Mouse (Mus musculus) midbrain, embryonic 11.5 days (tissue): Measurements from ENCODE around the gene Myb. TPM values are rescaled to one million over a fixed set of nuclear protein-coding genes. Genes with fewer than 3 reads are reported as not detected.

Source experiments
- ATAC-seq: fragments of 200-750 bp; cut with Nextera tagmentation; 2 replicates; pipeline ENCODE4 v1.8.0; 2017; ENCODE audit warnings: moderate TSS enrichment, moderate library complexity; ENCODE audit not compliant: low FRiP score
- DNase-seq: peaks from one replicate; pipeline ENCODE4 v3.0.0; 2015; ENCODE audit warnings: low spot score; ENCODE audit errors: missing footprints
- H3K27ac ChIP-seq: fragments of 300-500 bp; sonication (generic); 2 replicates; pipeline ENCODE4 v1.5.1; 2014; ENCODE audit warnings: low read depth, low read length
- H3K27me3 ChIP-seq: fragments of 300-500 bp; sonication (generic); 2 replicates; pipeline ENCODE4 v1.6.1; 2014; ENCODE audit warnings: mild to moderate bottlenecking, low read length, moderate library complexity, mixed read lengths; ENCODE audit not compliant: control insufficient read depth, insufficient read depth
- H3K36me3 ChIP-seq: fragments of 300-500 bp; sonication (generic); 2 replicates; pipeline ENCODE4 v1.6.1; 2014; ENCODE audit warnings: mild to moderate bottlenecking, low read length, moderate library complexity, mixed read lengths; ENCODE audit not compliant: control insufficient read depth, insufficient read depth
- H3K4me1 ChIP-seq: fragments of 300-500 bp; sonication (generic); 2 replicates; pipeline ENCODE4 v1.6.1; 2014; ENCODE audit warnings: low read length; ENCODE audit not compliant: control insufficient read depth, insufficient read depth
- H3K4me2 ChIP-seq: fragments of 300-500 bp; sonication (generic); 2 replicates; pipeline ENCODE4 v1.6.1; 2014; ENCODE audit warnings: mild to moderate bottlenecking, moderate library complexity
- H3K4me3 ChIP-seq: fragments of 300-500 bp; sonication (generic); 2 replicates; pipeline ENCODE4 v1.5.1; 2014; ENCODE audit warnings: low read depth, low read length
- H3K9ac ChIP-seq: fragments of 300-500 bp; sonication (generic); 2 replicates; pipeline ENCODE4 v1.6.1; 2014; ENCODE audit warnings: low read length
- H3K9me3 ChIP-seq: fragments of 300-500 bp; sonication (generic); 2 replicates; pipeline ENCODE4 v1.6.1; 2016; ENCODE audit warnings: low read length; ENCODE audit not compliant: control insufficient read depth
- WGBS: fragments of 180-500 bp; shearing (Covaris S2); extraction: QIAGEN DNeasy Blood & Tissue Kit; methylation state at CpG from one replicate; pipeline ENCODE4 v1.1.7; 2014; 5-methylcytosine and 5-hydroxymethylcytosine counted together
- polyA plus RNA-seq: library from polyadenylated mRNA; unstranded; fragments of >200 nt; fragmentation: Nextera tagmentation; extraction: Ambion mirVana; gene quantifications from 2 replicates; pipeline ENCODE4 v1.2.1, GENCODE M21; 2014

The Myb gene
- 8.5 and 9.1 TPM in 2 replicates for polyA plus RNA-seq

- Histone ChIP-seq H3K4me3 (peak within 1 kb of the TSS; percentile 51), H3K36me3 (no peaks in the 10 kb centered on the region), H3K4me2 (peak within 1 kb of the TSS; percentile 98), H3K27me3 (peaks cover 17% of the 10 kb centered on the region), H3K27ac (no peak within 1 kb of the TSS), H3K9ac (peak within 1 kb of the TSS; percentile 77), H3K4me1 (peaks cover 8% of the 10 kb centered on the region), H3K9me3 (no peaks in the 10 kb centered on the region)
- WGBS, result under 1% methylated on average over 60 of the region's 86 CpGs
- ATAC-seq (peak; percentile 90), DNase-seq (peak; percentile 96)
These were observed at the start of gene Myb for GRCm38 (mm10) chr10:21160537-21161358. Myb (minus strand) TSS chr10:21160984.

DNA sequence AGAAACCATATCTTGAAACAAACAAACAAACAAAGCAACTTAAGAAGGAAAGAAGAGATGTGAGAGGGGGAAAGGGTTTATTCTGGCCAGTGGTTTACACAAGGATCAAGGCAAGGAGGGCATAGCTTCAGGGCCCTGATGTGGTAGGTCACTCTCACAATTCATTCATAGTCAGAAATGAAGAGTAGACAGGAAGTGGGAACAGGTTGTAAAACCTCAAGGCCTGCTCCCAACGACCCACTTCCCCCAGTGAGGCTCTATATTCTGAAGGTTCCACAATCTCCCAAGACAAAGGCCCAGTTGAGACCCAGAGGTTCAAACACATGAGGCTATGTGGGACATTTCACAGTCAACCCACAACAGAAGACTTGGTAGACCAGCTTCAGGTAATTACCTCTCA is 46.6 kb upstream of the Myb start:
- H3K27ac ChIP-seq, result no peak overlapping the region
- H3K36me3 ChIP-seq, result no peaks in the 10 kb centered on the region
- no peak overlapping the region for H3K9ac ChIP-seq
- WGBS, result 88% methylated on average over 1 of the region's 1 CpGs
- H3K4me1 ChIP-seq, result no peaks in the 10 kb centered on the region
- H3K4me2 ChIP-seq, result no peak overlapping the region
- H3K4me3 ChIP-seq, result no peak overlapping the region
- ATAC-seq, result no peak
- DNase-seq, result no peak
- H3K9me3 ChIP-seq, result no peaks in the 10 kb centered on the region
- no peaks in the 10 kb centered on the region for H3K27me3 ChIP-seq

DNA sequence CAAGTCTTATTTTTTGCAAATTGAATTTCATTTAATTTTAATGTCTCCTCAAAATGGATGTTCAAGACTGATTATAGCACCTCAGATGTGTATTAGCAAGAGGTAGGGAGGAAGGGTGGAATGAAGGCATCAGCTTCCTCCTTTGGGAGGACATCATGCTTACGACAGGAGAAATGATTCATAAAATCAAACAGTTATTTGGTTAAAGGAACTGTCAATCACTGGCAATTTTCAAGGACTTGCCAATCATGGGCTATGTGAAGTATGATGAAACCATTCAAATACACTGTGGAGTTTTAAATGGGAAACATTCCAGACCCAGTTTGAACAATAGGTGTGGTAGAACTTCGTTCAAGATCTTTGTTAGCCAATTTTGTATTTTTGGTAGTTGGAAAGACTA is 45.4 kb upstream of the Myb start:
- peak; percentile 39 for DNase-seq
- ATAC-seq, result no peak
- H3K4me2 ChIP-seq, result no peak overlapping the region
- 78% methylated on average over 2 of the region's 2 CpGs for WGBS
- H3K27ac ChIP-seq, result no peak overlapping the region
- H3K9me3 ChIP-seq, result no peaks in the 10 kb centered on the region
- no peaks in the 10 kb centered on the region for H3K27me3 ChIP-seq
- H3K4me1 ChIP-seq, result no peaks in the 10 kb centered on the region
- H3K36me3 ChIP-seq, result no peaks in the 10 kb centered on the region
- H3K4me3 ChIP-seq, result no peak overlapping the region
- H3K9ac ChIP-seq, result no peak overlapping the region

DNA sequence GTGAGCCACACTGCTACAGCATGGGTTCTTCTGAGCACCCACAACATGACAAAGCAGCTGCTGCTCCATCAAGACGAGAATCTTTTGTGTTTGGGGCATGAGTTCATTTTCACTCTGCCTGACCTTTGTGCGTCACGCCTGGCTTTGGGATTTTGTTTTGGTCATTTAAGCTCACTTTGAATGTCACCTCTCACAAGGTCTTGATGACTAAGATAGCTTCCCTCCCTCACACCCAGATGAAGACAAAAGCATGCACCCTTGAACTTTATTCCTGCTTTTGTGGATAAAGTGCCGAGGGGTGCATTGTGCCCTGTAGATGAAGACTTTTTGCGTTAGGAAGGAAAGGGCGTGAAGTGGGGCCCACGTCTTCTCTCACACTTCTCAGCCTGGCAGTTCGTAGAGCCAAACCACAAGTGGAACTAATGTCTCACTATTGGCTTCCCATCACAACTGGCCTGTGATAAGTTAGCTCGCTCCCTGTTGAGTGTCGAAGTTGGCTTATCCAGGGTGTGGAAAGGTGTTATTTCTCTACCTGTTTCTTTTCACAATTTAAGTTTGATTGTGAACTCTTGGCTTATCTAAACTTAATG is 43.8 kb upstream of the Myb start:
- WGBS, result 75% methylated on average over 10 of the region's 10 CpGs
- no peak overlapping the region for H3K9ac ChIP-seq
- no peaks in the 10 kb centered on the region for H3K27me3 ChIP-seq
- H3K27ac ChIP-seq, result no peak overlapping the region
- H3K4me3 ChIP-seq, result no peak overlapping the region
- ATAC-seq (no peak), DNase-seq (peak; percentile 72)
- no peaks in the 10 kb centered on the region for H3K36me3 ChIP-seq
- no peak overlapping the region for H3K4me2 ChIP-seq
- no peaks in the 10 kb centered on the region for H3K4me1 ChIP-seq
- no peaks in the 10 kb centered on the region for H3K9me3 ChIP-seq

GRCm38 (mm10) chr10:21203886-21204285 is 43.1 kb upstream of the Myb start:
- ATAC-seq, result no peak

DNA sequence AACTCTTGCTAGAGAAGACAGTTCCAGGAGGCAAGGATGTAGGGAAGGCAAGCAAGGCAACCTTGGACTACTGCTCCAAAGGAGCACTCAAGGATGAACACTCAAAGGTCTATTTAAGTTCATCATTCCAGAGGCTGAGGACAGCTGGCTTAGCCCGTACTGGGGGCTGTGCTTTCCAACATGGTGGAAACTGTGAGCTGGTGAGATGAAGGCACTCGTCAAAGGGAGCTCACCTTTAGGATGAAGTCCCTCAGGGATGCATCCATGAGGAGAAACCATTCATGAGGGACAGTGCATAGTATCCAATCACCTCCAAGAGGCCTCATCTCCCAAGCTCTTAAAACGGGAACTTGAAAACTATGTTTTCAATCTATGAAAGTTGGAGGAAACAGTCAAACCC is 42.7 kb upstream of the Myb start:
- Histone ChIP-seq H3K4me3 (no peak overlapping the region), H3K27me3 (no peaks in the 10 kb centered on the region), H3K36me3 (no peaks in the 10 kb centered on the region), H3K27ac (no peak overlapping the region), H3K4me2 (no peak overlapping the region), H3K9me3 (no peaks in the 10 kb centered on the region), H3K9ac (no peak overlapping the region), H3K4me1 (no peaks in the 10 kb centered on the region)
- DNase-seq (peak; percentile 51), ATAC-seq (no peak)
- 89% methylated on average over 3 of the region's 3 CpGs for WGBS

More at GRCm38 (mm10) chr10:21203886-21204285, 43.1 kb upstream of the Myb start:
- Histone ChIP-seq H3K4me3 (no peak overlapping the region), H3K27ac (no peak overlapping the region), H3K9me3 (no peaks in the 10 kb centered on the region), H3K4me1 (no peaks in the 10 kb centered on the region), H3K27me3 (no peaks in the 10 kb centered on the region), H3K9ac (no peak overlapping the region), H3K4me2 (no peak overlapping the region), H3K36me3 (no peaks in the 10 kb centered on the region)
- peak; percentile 67 for DNase-seq
- 90% methylated on average over 5 of the region's 5 CpGs for WGBS

- Histone ChIP-seq H3K9me3 (no peaks in the 10 kb centered on the region), H3K36me3 (no peaks in the 10 kb centered on the region), H3K4me1 (no peaks in the 10 kb centered on the region), H3K27me3 (no peaks in the 10 kb centered on the region), H3K4me2 (no peak overlapping the region), H3K27ac (no peak overlapping the region), H3K9ac (no peak overlapping the region), H3K4me3 (no peak overlapping the region)
- ATAC-seq (no peak), DNase-seq (peak; percentile 28)
- 90% methylated on average over 7 of the region's 7 CpGs for WGBS
These were observed 40.0 kb upstream of the Myb start for GRCm38 (mm10) chr10:21200761-21201160.

DNA sequence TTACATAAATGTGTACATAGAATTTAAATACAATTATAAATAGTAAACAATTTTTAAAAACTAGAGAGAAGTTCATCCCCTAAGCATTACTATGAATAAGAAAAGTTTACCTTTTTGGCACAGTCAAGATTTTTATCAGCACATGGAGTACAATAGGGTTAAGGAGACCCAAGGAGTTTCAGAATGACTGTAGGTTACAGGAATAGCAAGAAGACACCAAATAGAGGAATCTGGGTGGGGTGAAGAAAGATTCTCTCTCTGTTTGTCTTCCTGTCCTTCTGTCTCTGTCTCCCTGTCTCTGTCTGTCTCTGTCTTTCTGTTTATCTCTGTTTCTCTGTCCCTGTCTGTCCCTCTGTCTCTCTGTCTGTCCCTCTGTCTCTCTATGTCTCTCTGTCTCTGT is 39.5 kb upstream of the Myb start:
- DNase-seq (peak; percentile 31), ATAC-seq (no peak)
- Histone ChIP-seq H3K4me2 (no peak overlapping the region), H3K4me3 (no peak overlapping the region), H3K9me3 (no peaks in the 10 kb centered on the region), H3K27me3 (no peaks in the 10 kb centered on the region), H3K4me1 (no peaks in the 10 kb centered on the region), H3K27ac (no peak overlapping the region), H3K9ac (no peak overlapping the region), H3K36me3 (no peaks in the 10 kb centered on the region)

- H3K4me1 ChIP-seq, result peaks cover 5% of the 10 kb centered on the region; the same call in 1 of the 2 replicates
- no peaks in the 10 kb centered on the region for H3K9me3 ChIP-seq
- H3K27ac ChIP-seq, result no peak overlapping the region
- no peak overlapping the region for H3K4me2 ChIP-seq
- WGBS, result 91% methylated on average over 8 of the region's 8 CpGs
- no peak overlapping the region for H3K4me3 ChIP-seq
- ATAC-seq (no peak), DNase-seq (peak; percentile 37)
- H3K9ac ChIP-seq, result no peak overlapping the region
- H3K36me3 ChIP-seq, result no peaks in the 10 kb centered on the region
- H3K27me3 ChIP-seq, result no peaks in the 10 kb centered on the region
These were observed 35.9 kb upstream of the Myb start for GRCm38 (mm10) chr10:21196646-21197116.
